Mouse (Mus musculus): ENCODE data around the gene Polr3g.

DNA sequence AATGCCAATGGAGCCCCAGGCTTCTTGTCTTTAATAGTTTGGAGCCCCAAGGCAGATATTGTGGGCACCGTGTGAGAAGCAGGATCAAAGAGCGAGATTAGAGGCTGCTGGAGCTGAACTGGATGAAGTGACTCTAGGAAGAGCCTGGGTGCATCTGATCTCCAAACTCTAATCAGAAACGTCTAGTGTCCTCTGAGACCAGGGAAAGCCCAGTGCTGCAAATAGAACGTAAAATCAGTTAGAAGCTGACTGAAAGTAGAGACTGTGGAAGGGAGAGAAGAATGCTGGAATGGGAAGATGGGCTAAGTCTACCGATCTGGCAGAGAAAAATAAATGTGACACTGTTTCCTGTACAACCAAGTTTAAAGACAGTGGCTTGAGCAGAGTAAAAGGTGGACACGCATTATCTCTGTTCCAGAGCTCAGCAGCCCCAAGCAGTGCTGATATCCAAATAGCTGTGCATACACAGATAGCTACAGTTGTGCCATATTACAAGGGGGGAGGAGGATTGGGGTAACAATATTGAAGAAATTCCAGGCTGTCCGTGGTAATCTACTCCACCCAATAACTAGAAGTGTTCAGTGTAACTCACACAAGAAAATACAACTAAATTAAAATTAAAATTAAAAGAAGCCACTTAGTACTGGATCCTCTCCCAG is 68.2 kb downstream of the Polr3g start:
- TF ChIP-seq POLR2A (IDR thresholded peaks at IDR 0.05; ENCODE audit: insufficient read depth, low read depth, low read length) (no peak), CTCF (IDR thresholded peaks at IDR 0.05; ENCODE audit: insufficient read depth, low read depth, low read length) (no peak)
